Mouse (Mus musculus): Measurements from ENCODE around the gene Mkln1. TPM values are rescaled to one million over a fixed set of nuclear protein-coding genes. Genes with fewer than 3 reads are reported as not detected.

The Mkln1 gene
- polyA plus RNA-seq (2016; fragmentation: Nextera tagmentation; extraction: Ambion mirVana), result 207 and 209 TPM in 2 replicates

DNA sequence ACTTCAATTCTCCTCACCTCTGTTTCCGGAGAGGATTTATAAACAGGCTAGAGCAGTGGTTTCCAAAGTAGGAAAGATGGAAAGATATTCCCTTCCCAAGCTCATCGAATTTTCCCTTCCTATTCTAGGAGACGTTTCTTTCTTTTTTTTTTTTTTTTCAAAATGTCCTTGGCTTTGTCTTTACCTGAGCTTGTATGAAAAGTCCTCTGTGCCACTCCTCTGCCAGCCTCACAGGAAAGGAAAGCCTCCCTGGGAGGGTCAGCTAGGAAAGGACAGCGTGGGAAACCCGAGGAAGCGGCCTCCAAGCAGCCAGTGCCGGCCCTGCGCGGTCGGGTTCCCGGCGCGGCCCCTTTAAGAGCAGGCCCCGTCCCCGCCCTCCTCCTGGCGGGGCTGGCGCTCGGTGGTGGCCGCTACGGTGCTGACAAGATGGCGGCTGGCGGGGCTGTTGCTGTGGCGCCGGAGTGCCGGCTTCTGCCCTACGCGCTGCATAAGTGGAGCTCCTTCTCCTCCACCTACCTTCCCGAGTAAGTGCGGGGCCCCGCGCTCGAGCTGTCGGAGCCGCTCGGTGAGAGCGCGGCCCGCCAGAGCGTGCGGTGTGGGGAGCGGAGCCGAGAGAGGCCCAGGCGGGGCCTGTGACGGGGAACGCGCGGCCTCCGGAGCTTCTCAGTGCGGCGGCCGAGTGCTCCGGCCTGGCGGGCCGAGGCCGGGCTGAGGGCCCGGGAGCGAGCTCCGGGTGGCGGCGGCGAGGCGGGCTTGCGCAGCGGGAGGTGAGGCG is at the start of gene Mkln1:
TSS of gene Mkln1 (plus strand) at position 305 of the 775 bp plus-strand sequence.
- Histone ChIP-seq H3K9me3 (no peaks in the 10 kb centered on the region), H3K27ac (peak within 1 kb of the TSS; percentile 96), H3K27me3 (no peaks in the 10 kb centered on the region), H3K9ac (replicated peaks) (peak within 1 kb of the TSS; percentile 98), H3K4me3 (replicated peaks) (peak within 1 kb of the TSS; percentile 98), H3K36me3 (no peaks in the 10 kb centered on the region), H3K4me2 (peak within 1 kb of the TSS; percentile 93), H3K4me1 (replicated peaks) (peaks cover 23% of the 10 kb centered on the region)
- ATAC-seq (ENCODE audit: insufficient number of reproducible peaks, insufficient read depth, low FRiP score, low TSS enrichment, low read depth), result peak; percentile 97
- WGBS, result under 1% methylated on average over 61 of the region's 65 CpGs

- no peaks in the 10 kb centered on the region for H3K36me3 ChIP-seq
- no peak for ATAC-seq (ENCODE audit: insufficient number of reproducible peaks, insufficient read depth, low FRiP score, low TSS enrichment, low read depth)
- H3K27ac ChIP-seq, result no peak overlapping the region
- H3K4me2 ChIP-seq, result no peak overlapping the region
- H3K9ac ChIP-seq (replicated peaks), result no peak overlapping the region
- H3K4me1 ChIP-seq (replicated peaks), result no peaks in the 10 kb centered on the region
- H3K27me3 ChIP-seq, result no peaks in the 10 kb centered on the region
- no peaks in the 10 kb centered on the region for H3K9me3 ChIP-seq
- WGBS, result 89% methylated on average over 26 of the region's 26 CpGs
- H3K4me3 ChIP-seq (replicated peaks), result no peak overlapping the region
Observed at GRCm38 (mm10) chr6:31356444-31357191, 41.9 kb upstream of the Mkln1 start.

- Histone ChIP-seq H3K4me3 (replicated peaks) (no peak overlapping the region), H3K27ac (no peak overlapping the region), H3K4me2 (no peak overlapping the region), H3K9ac (replicated peaks) (no peak overlapping the region), H3K4me1 (replicated peaks) (no peaks in the 10 kb centered on the region), H3K36me3 (no peaks in the 10 kb centered on the region), H3K27me3 (no peaks in the 10 kb centered on the region), H3K9me3 (no peaks in the 10 kb centered on the region)
- no peak for ATAC-seq (ENCODE audit: insufficient number of reproducible peaks, insufficient read depth, low FRiP score, low TSS enrichment, low read depth)
- 58% methylated on average over 4 of the region's 4 CpGs for WGBS
Observed at GRCm38 (mm10) chr6:31357286-31357685, 41.2 kb upstream of the Mkln1 start.

DNA sequence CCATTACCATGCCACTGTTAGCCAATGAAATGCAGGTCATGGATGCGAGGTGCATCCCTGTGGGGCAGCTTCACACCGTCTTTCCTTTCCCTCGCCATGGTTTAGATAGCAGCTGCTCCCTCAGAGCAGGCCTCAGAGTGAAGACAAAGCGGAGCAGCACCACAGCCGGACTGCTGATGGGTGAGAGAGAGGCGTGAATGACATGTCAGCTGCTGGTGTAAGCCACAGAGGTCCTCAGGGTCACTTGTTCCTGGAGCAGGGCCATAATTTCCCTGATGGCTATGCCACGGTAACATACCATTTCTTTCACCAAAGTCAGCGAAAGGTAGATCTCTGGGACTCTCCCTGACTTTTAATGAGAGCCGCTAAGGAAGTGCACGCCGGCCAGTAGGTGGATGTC is 35.9 kb upstream of the Mkln1 start:
- Histone ChIP-seq H3K36me3 (no peaks in the 10 kb centered on the region), H3K9me3 (no peaks in the 10 kb centered on the region), H3K4me2 (no peak overlapping the region), H3K27me3 (no peaks in the 10 kb centered on the region), H3K4me3 (replicated peaks) (no peak overlapping the region), H3K27ac (no peak overlapping the region), H3K9ac (replicated peaks) (no peak overlapping the region), H3K4me1 (replicated peaks) (0 out of 2 replicates have a peak, but pooled peaks cover under 1% of the 10 kb centered on the region)
- no peak for ATAC-seq (ENCODE audit: insufficient number of reproducible peaks, insufficient read depth, low FRiP score, low TSS enrichment, low read depth)
- 63% methylated on average over 11 of the region's 11 CpGs for WGBS

DNA sequence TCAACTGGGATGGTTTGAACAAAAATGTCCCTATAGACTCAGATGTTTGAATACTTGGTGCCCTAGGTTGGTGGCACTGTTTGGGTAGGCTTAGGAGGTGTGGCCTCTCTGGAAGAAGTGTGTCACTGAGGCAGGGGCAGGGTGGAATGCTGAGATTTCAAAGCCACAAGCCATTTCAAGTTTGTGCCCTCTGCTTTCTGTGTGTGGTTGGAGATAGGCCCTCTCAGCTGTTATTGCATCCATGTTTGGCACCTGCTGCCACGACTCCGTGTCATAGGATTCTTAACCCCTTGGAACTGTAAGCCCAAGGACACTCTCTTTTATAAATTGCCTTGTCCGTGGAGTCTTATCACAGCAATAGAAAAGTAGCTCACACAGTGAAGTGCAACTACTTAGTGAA is 34.1 kb upstream of the Mkln1 start:
- no peaks in the 10 kb centered on the region for H3K27me3 ChIP-seq
- peaks cover 6% of the 10 kb centered on the region; the same call in 1 of the 2 replicates for H3K4me1 ChIP-seq (replicated peaks)
- H3K9ac ChIP-seq (replicated peaks), result no peak overlapping the region

DNA sequence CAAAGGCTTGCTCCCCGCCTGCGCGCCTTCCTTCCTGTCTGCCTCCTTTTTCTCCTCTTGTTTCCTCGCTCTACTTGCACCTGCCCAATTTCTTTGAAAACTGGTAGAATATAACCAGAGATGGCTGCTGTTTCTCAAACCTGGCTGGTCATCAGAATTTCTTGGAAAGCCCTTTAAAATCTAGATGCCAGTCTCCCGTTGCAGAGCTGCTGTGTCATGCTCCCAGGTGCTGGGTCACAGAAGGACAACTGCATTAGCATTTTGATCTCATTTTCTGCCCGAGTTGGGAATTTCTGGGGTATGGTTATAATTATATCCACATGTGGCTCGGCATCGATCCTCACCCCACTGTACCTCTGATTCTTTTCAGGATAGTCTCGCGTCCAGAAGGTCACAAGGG is 30.6 kb upstream of the Mkln1 start:
- no peak overlapping the region for H3K4me3 ChIP-seq (replicated peaks)
- no peaks in the 10 kb centered on the region for H3K36me3 ChIP-seq
- no peak overlapping the region for H3K4me2 ChIP-seq
- H3K27ac ChIP-seq, result no peak overlapping the region
- ATAC-seq (ENCODE audit: insufficient number of reproducible peaks, insufficient read depth, low FRiP score, low TSS enrichment, low read depth), result no peak
- H3K27me3 ChIP-seq, result no peaks in the 10 kb centered on the region
- 52% methylated on average over 10 of the region's 10 CpGs for WGBS
- peaks cover 12% of the 10 kb centered on the region; the same call in 1 of the 2 replicates for H3K4me1 ChIP-seq (replicated peaks)
- H3K9me3 ChIP-seq, result no peaks in the 10 kb centered on the region
- H3K9ac ChIP-seq (replicated peaks), result no peak overlapping the region

More for the DNA sequence above, 34.1 kb upstream of the Mkln1 start:
- Histone ChIP-seq H3K9me3 (no peaks in the 10 kb centered on the region), H3K27ac (no peak overlapping the region), H3K4me3 (replicated peaks) (no peak overlapping the region), H3K4me2 (no peak overlapping the region), H3K36me3 (no peaks in the 10 kb centered on the region)
- no peak for ATAC-seq (ENCODE audit: insufficient number of reproducible peaks, insufficient read depth, low FRiP score, low TSS enrichment, low read depth)
- 89% methylated on average over 3 of the region's 3 CpGs for WGBS

DNA sequence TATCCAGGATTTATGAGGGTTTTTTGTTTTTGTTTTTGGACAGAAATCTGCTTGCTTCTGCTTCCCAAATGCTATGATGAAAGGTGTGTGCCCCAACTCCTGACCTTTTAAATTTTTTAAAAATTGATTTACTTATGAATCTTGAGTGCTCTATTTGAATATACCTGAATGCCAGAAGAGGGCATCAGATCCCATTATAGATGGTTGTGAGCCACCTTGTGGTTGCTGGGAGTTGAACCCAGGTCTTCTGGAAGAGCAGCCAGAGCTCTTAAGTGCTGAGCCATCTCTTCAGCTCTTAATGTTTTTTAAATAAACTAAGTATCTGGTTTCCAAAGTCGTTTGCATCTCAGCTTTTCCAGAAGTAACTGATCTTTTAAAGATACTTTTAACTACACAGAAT is 30.0 kb upstream of the Mkln1 start:
- WGBS, result 63% methylated on average over 1 of the region's 1 CpGs
- Histone ChIP-seq H3K4me3 (replicated peaks) (no peak overlapping the region), H3K9me3 (no peaks in the 10 kb centered on the region), H3K36me3 (no peaks in the 10 kb centered on the region), H3K4me1 (replicated peaks) (peaks cover 12% of the 10 kb centered on the region; the same call in 1 of the 2 replicates), H3K4me2 (no peak overlapping the region), H3K9ac (replicated peaks) (no peak overlapping the region), H3K27me3 (no peaks in the 10 kb centered on the region), H3K27ac (no peak overlapping the region)
- no peak for ATAC-seq (ENCODE audit: insufficient number of reproducible peaks, insufficient read depth, low FRiP score, low TSS enrichment, low read depth)

GRCm38 (mm10) chr6:31369875-31370274 is 28.7 kb upstream of the Mkln1 start:
- Histone ChIP-seq H3K27ac (no peak overlapping the region), H3K4me2 (no peak overlapping the region), H3K4me1 (replicated peaks) (peaks cover 12% of the 10 kb centered on the region; the same call in 1 of the 2 replicates), H3K9ac (replicated peaks) (no peak overlapping the region), H3K27me3 (no peaks in the 10 kb centered on the region), H3K4me3 (replicated peaks) (no peak overlapping the region), H3K9me3 (no peaks in the 10 kb centered on the region), H3K36me3 (no peaks in the 10 kb centered on the region)
- no peak for ATAC-seq (ENCODE audit: insufficient number of reproducible peaks, insufficient read depth, low FRiP score, low TSS enrichment, low read depth)
- WGBS, result 76% methylated on average over 3 of the region's 3 CpGs

DNA sequence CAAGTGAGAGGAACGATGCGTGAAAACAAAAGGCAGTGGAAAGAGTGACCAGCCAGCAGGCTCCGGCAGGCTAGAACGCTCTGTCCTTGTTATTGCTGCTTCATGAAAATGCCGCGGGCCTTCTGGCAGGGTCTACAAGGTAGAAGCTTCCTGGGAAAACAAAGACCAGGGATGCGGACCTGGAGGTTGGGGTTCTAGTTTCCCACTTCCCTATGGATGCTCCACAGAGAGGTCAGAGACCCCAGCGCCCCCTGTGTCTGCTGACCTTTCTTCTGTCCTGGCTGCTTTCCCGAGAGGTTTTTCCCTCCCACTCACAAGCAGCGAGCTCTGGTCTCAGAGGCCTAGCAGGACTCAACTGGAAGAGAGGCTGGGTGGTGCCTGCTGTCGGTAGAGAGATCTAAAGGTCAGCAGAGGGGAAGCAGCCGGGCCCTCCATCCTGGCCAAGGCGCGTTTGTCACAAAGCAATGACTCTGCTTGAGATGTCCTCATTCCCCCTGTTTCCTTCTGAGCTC is 27.9 kb upstream of the Mkln1 start:
- Histone ChIP-seq H3K4me2 (no peak overlapping the region), H3K36me3 (no peaks in the 10 kb centered on the region), H3K4me1 (replicated peaks) (peaks cover 12% of the 10 kb centered on the region; the same call in 1 of the 2 replicates), H3K9ac (replicated peaks) (no peak overlapping the region), H3K9me3 (no peaks in the 10 kb centered on the region), H3K27ac (no peak overlapping the region), H3K27me3 (no peaks in the 10 kb centered on the region), H3K4me3 (replicated peaks) (no peak overlapping the region)
- WGBS, result 64% methylated on average over 14 of the region's 14 CpGs
- no peak for ATAC-seq (ENCODE audit: insufficient number of reproducible peaks, insufficient read depth, low FRiP score, low TSS enrichment, low read depth)

DNA sequence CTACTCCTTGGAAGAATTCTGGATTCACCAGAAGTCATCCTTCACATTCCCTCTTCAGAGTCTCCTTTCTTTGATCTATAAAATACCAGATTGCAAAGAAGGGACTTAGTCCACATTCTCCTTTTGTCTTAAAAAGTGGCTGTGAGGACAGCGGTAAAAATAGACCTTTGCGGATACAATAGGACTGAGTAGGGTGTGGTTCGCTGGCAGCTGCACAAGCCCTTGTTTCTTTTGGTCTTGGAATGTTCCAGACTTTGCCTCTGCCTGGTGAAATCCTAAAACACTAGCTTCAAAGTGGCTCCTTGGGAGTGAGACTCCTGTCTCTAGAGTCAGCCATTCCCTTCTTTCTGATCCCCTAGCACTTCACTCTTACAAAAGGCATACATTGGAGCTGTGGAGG is 27.4 kb upstream of the Mkln1 start:
- Histone ChIP-seq H3K27ac (no peak overlapping the region), H3K9me3 (no peaks in the 10 kb centered on the region), H3K4me3 (replicated peaks) (no peak overlapping the region), H3K4me1 (replicated peaks) (peaks cover 12% of the 10 kb centered on the region; the same call in 1 of the 2 replicates), H3K4me2 (no peak overlapping the region), H3K27me3 (no peaks in the 10 kb centered on the region), H3K9ac (replicated peaks) (no peak overlapping the region), H3K36me3 (no peaks in the 10 kb centered on the region)
- no peak for ATAC-seq (ENCODE audit: insufficient number of reproducible peaks, insufficient read depth, low FRiP score, low TSS enrichment, low read depth)
- WGBS, result 84% methylated on average over 3 of the region's 3 CpGs

DNA sequence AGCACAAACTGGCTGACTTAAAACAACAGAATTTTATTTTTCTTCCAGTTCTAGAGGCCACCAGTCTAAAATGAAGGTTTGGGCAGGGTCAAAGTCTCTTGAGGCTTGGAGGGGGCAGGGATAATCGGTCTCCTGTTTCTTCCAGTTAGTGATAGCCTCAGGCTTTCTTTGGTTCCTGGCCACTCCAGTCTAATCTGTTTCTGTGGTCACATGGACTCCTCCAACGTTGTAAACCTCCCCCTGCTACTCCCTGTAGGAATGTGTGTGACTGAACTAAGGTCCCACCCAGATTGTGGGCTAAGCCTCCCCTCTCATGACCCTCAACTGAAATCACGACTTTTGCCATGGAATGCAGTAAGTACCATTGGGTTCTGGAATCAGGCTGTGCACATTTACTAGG is 25.9 kb upstream of the Mkln1 start:
- no peak overlapping the region for H3K27ac ChIP-seq
- peaks cover 11% of the 10 kb centered on the region; the same call in 1 of the 2 replicates for H3K4me1 ChIP-seq (replicated peaks)
- no peaks in the 10 kb centered on the region for H3K9me3 ChIP-seq
- no peaks in the 10 kb centered on the region for H3K27me3 ChIP-seq
- H3K4me3 ChIP-seq (replicated peaks), result no peak overlapping the region
- H3K36me3 ChIP-seq, result no peaks in the 10 kb centered on the region
- no peak for ATAC-seq (ENCODE audit: insufficient number of reproducible peaks, insufficient read depth, low FRiP score, low TSS enrichment, low read depth)
- WGBS, result 21% methylated on average over 3 of the region's 3 CpGs
- H3K9ac ChIP-seq (replicated peaks), result no peak overlapping the region
- no peak overlapping the region for H3K4me2 ChIP-seq
